Mouse (Mus musculus): ENCODE data around the gene Hadha.

- TF ChIP-seq POLR2A (IDR thresholded peaks at IDR 0.05; ENCODE audit: low read depth, low read length) (no peak), CTCF (conservative IDR thresholded peaks at IDR 0.05; ENCODE audit: insufficient read depth, insufficient read length, low read depth, low read length) (no peak)
Measured at GRCm38 (mm10) chr5:30108233-30108632, 46.7 kb downstream of the Hadha start.

Measured in kidney, adult 2 months (tissue).